Mouse (Mus musculus): ENCODE data around the gene Nr4a2. TPM values are rescaled to one million over a fixed set of nuclear protein-coding genes. Genes with fewer than 3 reads are reported as not detected.

Gene Nr4a2
- polyA plus RNA-seq, 1 experiment from 2014 or later, result 3.4 TPM

GRCm38 (mm10) chr2:57109301-57109700 is 14.5 kb downstream of the Nr4a2 start:
- DNase-seq (ENCODE audit: low spot score), result peak; percentile 67
- H3K36me3 ChIP-seq, result no peaks in the 10 kb centered on the region
- H3K4me1 ChIP-seq, result peaks cover 7% of the 10 kb centered on the region; the same call in 1 of the 2 replicates
- H3K9me3 ChIP-seq, result no peaks in the 10 kb centered on the region
- H3K4me3 ChIP-seq, result no peak overlapping the region
- peaks cover 97% of the 10 kb centered on the region for H3K27me3 ChIP-seq (ENCODE audit: insufficient read depth, poor library complexity, severe bottlenecking)
- 7% methylated on average over 11 of the region's 11 CpGs for WGBS
- no peak overlapping the region for H3K27ac ChIP-seq

- Histone ChIP-seq H3K4me1 (peaks cover 7% of the 10 kb centered on the region; the same call in 1 of the 2 replicates), H3K9me3 (no peaks in the 10 kb centered on the region), H3K36me3 (no peaks in the 10 kb centered on the region), H3K27ac (no peak overlapping the region), H3K4me3 (no peak overlapping the region), H3K27me3 (ENCODE audit: insufficient read depth, poor library complexity, severe bottlenecking) (peaks cover 100% of the 10 kb centered on the region)
- DNase-seq (ENCODE audit: low spot score), result peak; percentile 57
- 10% methylated on average over 7 of the region's 7 CpGs for WGBS
These were observed 15.4 kb downstream of the Nr4a2 start for GRCm38 (mm10) chr2:57108349-57108930.

- Histone ChIP-seq H3K27me3 (ENCODE audit: insufficient read depth, poor library complexity, severe bottlenecking) (peaks cover 100% of the 10 kb centered on the region), H3K4me1 (peaks cover 12% of the 10 kb centered on the region), H3K9me3 (no peaks in the 10 kb centered on the region), H3K27ac (no peak overlapping the region), H3K4me3 (no peak overlapping the region), H3K36me3 (no peaks in the 10 kb centered on the region)
- peak; percentile 69 for DNase-seq (ENCODE audit: low spot score)
- 7% methylated on average over 7 of the region's 7 CpGs for WGBS
These were observed 18.4 kb downstream of the Nr4a2 start for GRCm38 (mm10) chr2:57105401-57105800.

GRCm38 (mm10) chr2:57104731-57105130 is 19.1 kb downstream of the Nr4a2 start:
- Histone ChIP-seq H3K4me1 (peaks cover 12% of the 10 kb centered on the region), H3K4me3 (no peak overlapping the region), H3K27ac (no peak overlapping the region), H3K27me3 (ENCODE audit: insufficient read depth, poor library complexity, severe bottlenecking) (peaks cover 100% of the 10 kb centered on the region), H3K9me3 (no peaks in the 10 kb centered on the region), H3K36me3 (no peaks in the 10 kb centered on the region)
- no peak for DNase-seq (ENCODE audit: low spot score)
- WGBS, result 6% methylated on average over 8 of the region's 8 CpGs

- H3K4me3 ChIP-seq, result peak overlapping the region; percentile 60
- H3K36me3 ChIP-seq, result no peaks in the 10 kb centered on the region
- under 1% methylated on average over 26 of the region's 26 CpGs for WGBS
- H3K9me3 ChIP-seq, result no peaks in the 10 kb centered on the region
- H3K4me1 ChIP-seq, result peaks cover 12% of the 10 kb centered on the region
- no peak overlapping the region for H3K27ac ChIP-seq
- peaks cover 99% of the 10 kb centered on the region for H3K27me3 ChIP-seq (ENCODE audit: insufficient read depth, poor library complexity, severe bottlenecking)
- peak; percentile 71 for DNase-seq (ENCODE audit: low spot score)
These were observed 19.8 kb downstream of the Nr4a2 start for GRCm38 (mm10) chr2:57103845-57104660.

GRCm38 (mm10) chr2:57102856-57103844 is 20.7 kb downstream of the Nr4a2 start:
- H3K4me3 ChIP-seq, result peak overlapping the region; percentile 60
- no peaks in the 10 kb centered on the region for H3K9me3 ChIP-seq
- H3K36me3 ChIP-seq, result no peaks in the 10 kb centered on the region
- under 1% methylated on average over 35 of the region's 37 CpGs for WGBS
- H3K27ac ChIP-seq, result no peak overlapping the region
- DNase-seq (ENCODE audit: low spot score), result peak; percentile 69
- peaks cover 12% of the 10 kb centered on the region for H3K4me1 ChIP-seq
- H3K27me3 ChIP-seq (ENCODE audit: insufficient read depth, poor library complexity, severe bottlenecking), result peaks cover 99% of the 10 kb centered on the region

- under 1% methylated on average over 49 of the region's 51 CpGs for WGBS
These were observed 21.5 kb downstream of the Nr4a2 start for GRCm38 (mm10) chr2:57102091-57102855.

GRCm38 (mm10) chr2:57100241-57100640 is 23.6 kb downstream of the Nr4a2 start:
- Histone ChIP-seq H3K4me3 (no peak overlapping the region), H3K4me1 (peaks cover 12% of the 10 kb centered on the region), H3K9me3 (no peaks in the 10 kb centered on the region), H3K36me3 (no peaks in the 10 kb centered on the region), H3K27me3 (ENCODE audit: insufficient read depth, poor library complexity, severe bottlenecking) (peaks cover 73% of the 10 kb centered on the region), H3K27ac (no peak overlapping the region)
- DNase-seq (ENCODE audit: low spot score), result no peak
- WGBS, result 64% methylated on average over 3 of the region's 3 CpGs

More at GRCm38 (mm10) chr2:57102091-57102855, 21.5 kb downstream of the Nr4a2 start:
- Histone ChIP-seq H3K27me3 (ENCODE audit: insufficient read depth, poor library complexity, severe bottlenecking) (peaks cover 90% of the 10 kb centered on the region), H3K4me3 (peak overlapping the region; percentile 60), H3K9me3 (no peaks in the 10 kb centered on the region), H3K4me1 (peaks cover 12% of the 10 kb centered on the region), H3K27ac (no peak overlapping the region), H3K36me3 (no peaks in the 10 kb centered on the region)
- peak; percentile 73 for DNase-seq (ENCODE audit: low spot score)

- Histone ChIP-seq H3K9me3 (no peaks in the 10 kb centered on the region), H3K4me1 (no peaks in the 10 kb centered on the region), H3K36me3 (no peaks in the 10 kb centered on the region), H3K4me3 (no peak overlapping the region), H3K27me3 (ENCODE audit: insufficient read depth, poor library complexity, severe bottlenecking) (no peaks in the 10 kb centered on the region), H3K27ac (no peak overlapping the region)
- no peak for DNase-seq (ENCODE audit: low spot score)
- 63% methylated on average over 9 of the region's 9 CpGs for WGBS
These were observed 51.4 kb downstream of the Nr4a2 start for GRCm38 (mm10) chr2:57072452-57072851.

- WGBS, result 40% methylated on average over 1 of the region's 1 CpGs
- no peak for DNase-seq (ENCODE audit: low spot score)
- no peaks in the 10 kb centered on the region for H3K36me3 ChIP-seq
- H3K27me3 ChIP-seq (ENCODE audit: insufficient read depth, poor library complexity, severe bottlenecking), result no peaks in the 10 kb centered on the region
- H3K4me3 ChIP-seq, result no peak overlapping the region
- no peaks in the 10 kb centered on the region for H3K4me1 ChIP-seq
- H3K27ac ChIP-seq, result no peak overlapping the region
- H3K9me3 ChIP-seq, result no peaks in the 10 kb centered on the region
These were observed 60.3 kb downstream of the Nr4a2 start for GRCm38 (mm10) chr2:57063480-57063879.
